Mouse (Mus musculus) brain, embryonic 14.5 days (tissue): Measurements from ENCODE around the gene Rft1. TPM values are rescaled to one million over a fixed set of nuclear protein-coding genes. Genes with fewer than 3 reads are reported as not detected.
A peak's percentile ranks its signal among the peaks of the same experiment; 100 is the strongest.

ENCODE experiments used
- DNase-seq: peaks from one replicate; pipeline ENCODE4 v3.0.0-alpha.2; 2011; ENCODE audit warnings: low read depth
- CTCF ChIP-seq: fragments of 200-500 bp; IDR thresholded peaks from 2 replicates; pipeline ENCODE4 v1.5.1; 2012; ENCODE audit warnings: inconsistent platforms, mild to moderate bottlenecking, moderate library complexity, borderline replicate concordance; ENCODE audit not compliant: insufficient read depth, insufficient read length; ENCODE audit errors: extremely low read depth
- POLR2A ChIP-seq: fragments of 200-500 bp; IDR thresholded peaks from 2 replicates; pipeline ENCODE4 v1.6.1; 2012; ENCODE audit warnings: mild to moderate bottlenecking, inconsistent platforms, borderline replicate concordance; ENCODE audit not compliant: poor library complexity, insufficient read depth, insufficient read length, severe bottlenecking; ENCODE audit errors: extremely low read depth
- polyA plus RNA-seq: library from polyadenylated mRNA; depleted of rRNA; stranded (reverse); fragments of >200 nt; gene quantifications from 2 replicates; pipeline ENCODE4 v1.2.3, GENCODE M21; 2012

The Rft1 gene
- polyA plus RNA-seq, 1 experiment = 10.7 TPM

DNA sequence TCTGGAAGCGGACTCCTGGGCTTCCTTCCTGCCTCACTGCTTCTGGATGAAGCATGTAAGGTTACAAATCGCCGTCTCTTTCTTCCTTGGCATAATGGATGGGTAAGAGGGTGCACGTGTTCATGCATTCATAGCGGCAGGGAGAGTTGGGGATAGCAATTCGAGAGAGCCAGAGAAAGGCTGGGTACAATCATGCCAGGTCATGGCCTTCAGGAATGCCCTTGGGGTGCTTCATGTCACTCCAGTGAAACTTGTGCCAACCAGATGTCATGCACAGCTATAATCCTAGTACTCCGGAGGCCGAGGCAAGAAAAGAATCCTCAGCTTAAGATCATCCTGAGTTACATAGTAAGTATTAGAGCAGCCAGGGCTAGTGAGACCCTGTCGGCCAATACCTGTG, 17.7 kb upstream of the Rft1 start:
- DNase-seq = no peak
- TF ChIP-seq CTCF (no peak), POLR2A (no peak)

DNA sequence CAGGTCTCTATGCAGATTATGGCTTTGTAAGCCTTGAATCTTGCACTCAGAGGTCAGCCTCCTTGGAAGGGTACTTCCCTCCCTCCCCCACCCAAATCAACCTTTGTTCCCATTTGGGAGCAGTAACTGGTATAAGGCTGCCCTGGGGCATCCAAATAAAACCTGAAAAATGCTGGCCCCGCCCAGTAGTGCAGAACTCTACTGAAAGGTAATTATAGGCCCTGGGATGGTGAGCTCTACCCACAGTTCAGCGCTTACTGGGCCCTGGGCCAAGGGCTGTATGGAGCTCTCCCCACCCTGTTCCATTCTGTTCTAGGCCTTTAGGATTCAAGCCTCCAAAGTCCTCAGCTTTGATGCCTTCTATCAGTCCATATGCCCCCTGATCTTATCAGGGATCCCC, 17.1 kb upstream of the Rft1 start:
- no peak for TF ChIP-seq POLR2A
- TF ChIP-seq CTCF = no peak
- peak; percentile 11 for DNase-seq

DNA sequence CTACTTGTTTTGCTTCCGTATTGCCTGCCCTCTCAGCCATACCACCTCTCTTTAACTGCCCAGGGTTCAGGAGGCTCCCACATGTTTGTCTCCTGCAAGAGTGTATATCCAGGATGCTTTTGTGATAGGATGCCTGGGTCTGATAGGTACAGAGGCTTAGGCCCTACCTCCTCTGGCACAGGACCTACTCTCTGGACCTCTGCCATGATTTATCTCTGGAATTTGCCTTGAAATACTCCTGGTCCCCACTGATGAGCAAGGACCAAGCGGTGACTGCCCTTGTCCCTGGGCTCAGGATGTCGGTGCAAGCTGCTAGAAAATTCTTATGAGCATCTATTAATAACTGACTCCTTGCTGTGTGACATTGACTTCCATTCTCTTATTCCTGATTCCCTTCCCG, 16.2 kb upstream of the Rft1 start:
- no peak for DNase-seq
- TF ChIP-seq POLR2A (no peak), CTCF (no peak)

DNA sequence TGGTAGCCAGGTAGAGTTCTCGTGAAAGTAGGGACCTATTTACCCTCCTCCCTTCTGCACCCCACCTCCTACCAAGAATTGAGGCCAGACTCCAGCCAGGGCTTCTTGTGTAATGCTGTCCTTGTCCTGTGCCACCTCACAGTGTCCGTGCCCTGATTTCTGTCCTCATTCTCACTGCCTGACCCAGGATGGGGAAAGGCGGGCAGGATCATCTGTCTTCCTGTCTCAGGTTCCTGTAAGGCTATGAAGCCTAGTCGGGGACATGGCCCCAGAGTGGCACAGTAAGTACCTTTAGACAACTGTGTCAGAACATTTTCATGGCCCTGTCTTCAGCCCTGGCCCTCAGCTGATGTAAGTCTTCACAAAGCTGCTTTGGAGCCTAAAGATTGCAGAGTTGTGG, 15.5 kb upstream of the Rft1 start:
- no peak for DNase-seq
- TF ChIP-seq CTCF (no peak), POLR2A (no peak)

DNA sequence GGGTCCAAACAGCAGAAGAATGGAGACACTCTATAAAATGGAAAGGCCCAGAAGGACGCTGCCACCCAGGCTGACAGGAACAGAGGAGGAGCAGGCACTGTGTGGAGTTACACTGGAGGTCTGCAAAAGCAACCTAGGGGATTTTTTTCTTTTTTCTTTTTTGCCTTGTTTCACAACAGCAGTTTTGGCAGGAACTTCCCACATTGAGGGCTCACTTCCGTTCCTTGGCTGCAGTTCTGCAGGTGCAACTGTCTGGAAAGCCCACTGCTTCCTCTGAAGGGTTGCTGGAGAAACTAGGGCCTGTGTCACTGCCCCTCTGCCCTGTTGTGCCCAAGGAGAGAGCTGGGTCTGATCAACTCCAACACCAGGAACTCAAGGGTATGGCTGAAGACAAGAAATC, 12.4 kb upstream of the Rft1 start:
- DNase-seq = no peak
- TF ChIP-seq POLR2A (no peak), CTCF (no peak)

DNA sequence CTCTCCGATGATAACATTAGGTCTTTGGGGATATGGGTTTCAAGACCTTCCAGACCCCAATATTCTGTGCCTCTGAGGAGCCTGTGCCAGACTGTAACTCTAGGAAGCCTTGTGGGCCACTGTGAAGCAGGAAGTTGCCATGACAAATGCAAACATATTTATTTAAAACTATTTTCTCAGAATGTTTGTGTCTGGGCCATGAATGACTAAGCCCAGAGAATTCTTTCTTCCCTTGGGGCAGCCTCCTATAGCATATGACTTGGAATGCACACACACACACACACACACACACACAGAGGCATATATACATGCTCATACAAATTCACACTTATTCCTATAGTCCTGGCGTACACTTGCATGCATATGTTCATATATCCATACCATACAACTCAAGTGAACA, 10.1 kb upstream of the Rft1 start:
- TF ChIP-seq CTCF (no peak), POLR2A (no peak)
- DNase-seq = no peak

DNA sequence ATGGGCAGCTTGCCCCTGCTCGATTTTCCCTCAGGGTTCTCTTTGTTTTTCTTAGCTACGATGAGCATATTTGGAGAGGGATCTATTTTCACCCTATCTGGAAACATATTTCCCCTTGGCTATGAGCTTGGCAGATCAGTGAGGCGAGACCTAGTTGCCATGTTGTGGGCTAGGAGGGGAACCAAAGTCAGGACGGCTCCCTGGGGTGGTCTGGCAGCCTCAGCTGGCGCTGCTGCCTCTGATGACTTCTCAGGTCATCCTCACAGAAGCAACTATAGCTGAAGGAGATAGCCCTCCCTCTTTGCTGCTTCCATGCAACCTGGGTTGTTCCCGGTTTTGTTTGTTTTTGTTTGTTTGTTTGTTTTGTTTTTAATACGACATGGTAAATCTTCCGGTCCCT, 9.1 kb upstream of the Rft1 start:
- no peak for TF ChIP-seq POLR2A
- TF ChIP-seq CTCF = no peak
- DNase-seq = no peak

DNA sequence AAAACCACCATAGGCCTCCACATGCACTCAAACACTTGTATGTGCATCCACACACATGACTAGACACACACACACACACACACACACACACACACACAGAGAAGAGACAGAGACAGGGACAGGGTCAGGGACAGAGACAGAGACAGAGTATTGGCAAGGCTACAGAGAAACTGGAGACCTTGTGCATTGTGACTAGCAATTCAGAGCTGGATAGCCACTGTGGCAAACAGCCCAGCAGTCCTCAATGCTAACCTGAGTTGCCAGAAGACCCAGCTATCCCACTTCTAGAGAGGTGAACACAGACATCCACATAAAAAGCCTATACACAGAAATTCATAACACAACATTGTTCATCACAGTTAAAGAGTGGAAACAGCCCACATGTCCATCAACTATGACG, 7.7 kb upstream of the Rft1 start:
- TF ChIP-seq CTCF (no peak), POLR2A (no peak)
- no peak for DNase-seq

DNA sequence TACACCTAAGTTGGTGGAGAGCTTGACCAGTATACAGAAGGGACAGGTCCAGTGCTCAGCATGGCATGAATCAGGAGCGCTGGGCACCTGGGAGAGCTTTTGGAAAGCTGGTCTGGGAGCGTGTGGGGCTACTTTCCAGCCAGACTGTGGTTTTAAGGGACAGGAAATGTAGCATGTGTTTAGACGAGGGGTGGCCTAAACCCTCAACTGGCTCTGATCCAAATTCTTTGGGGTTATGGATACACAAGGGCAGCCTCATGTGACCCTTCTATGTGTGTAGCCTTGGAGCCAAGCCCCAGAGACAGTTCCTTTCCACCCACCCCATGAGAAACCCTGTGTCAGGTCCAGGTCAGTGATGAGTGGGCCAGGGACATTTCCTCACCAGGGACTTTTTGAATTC, 5.7 kb upstream of the Rft1 start:
- TF ChIP-seq CTCF (no peak), POLR2A (no peak)
- peak; percentile 1 for DNase-seq

DNA sequence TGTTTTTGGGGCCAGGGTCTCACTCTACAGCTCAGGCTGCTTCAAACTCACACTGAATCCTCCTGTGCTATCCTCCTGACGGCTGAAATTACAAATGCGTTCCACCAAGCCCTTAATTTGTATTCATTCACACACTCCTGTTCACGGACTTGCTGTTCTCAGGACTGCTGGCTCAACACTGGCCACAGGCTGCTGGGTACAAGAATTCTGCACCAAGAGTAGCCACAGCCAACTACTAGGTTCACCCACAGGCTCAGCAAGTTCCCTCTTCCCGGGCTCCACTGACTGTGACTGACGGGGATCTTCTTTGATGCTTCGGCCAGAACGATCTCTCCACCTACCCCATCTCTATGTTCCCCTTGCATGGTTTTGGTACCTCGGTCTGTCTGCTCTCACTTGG, 4.4 kb upstream of the Rft1 start:
- DNase-seq = no peak
- no peak for TF ChIP-seq POLR2A
- TF ChIP-seq CTCF = no peak

DNA sequence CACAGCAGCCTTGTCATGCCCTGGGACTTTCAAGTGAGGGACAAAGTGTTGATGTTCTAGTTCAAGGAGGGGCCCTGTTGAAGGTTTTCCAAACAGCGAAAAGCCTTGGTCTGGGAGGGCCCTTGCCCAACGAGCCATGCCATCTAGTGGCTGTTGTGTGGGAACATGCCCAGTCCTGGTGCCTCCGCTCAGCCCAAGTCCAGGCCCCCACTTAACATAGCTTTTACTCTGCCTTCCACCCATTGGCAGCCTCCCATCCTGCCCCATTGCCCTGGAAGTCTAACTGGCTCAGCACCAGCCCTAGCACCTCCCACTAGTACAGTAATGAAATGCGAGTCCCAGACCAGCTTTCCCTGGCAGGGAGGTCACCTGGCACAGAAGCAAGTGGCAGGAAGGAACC, 3.2 kb upstream of the Rft1 start:
- DNase-seq = peak; percentile 72
- TF ChIP-seq POLR2A (no peak), CTCF (peak; percentile 42; the same call in 1 of the 2 replicates)

DNA sequence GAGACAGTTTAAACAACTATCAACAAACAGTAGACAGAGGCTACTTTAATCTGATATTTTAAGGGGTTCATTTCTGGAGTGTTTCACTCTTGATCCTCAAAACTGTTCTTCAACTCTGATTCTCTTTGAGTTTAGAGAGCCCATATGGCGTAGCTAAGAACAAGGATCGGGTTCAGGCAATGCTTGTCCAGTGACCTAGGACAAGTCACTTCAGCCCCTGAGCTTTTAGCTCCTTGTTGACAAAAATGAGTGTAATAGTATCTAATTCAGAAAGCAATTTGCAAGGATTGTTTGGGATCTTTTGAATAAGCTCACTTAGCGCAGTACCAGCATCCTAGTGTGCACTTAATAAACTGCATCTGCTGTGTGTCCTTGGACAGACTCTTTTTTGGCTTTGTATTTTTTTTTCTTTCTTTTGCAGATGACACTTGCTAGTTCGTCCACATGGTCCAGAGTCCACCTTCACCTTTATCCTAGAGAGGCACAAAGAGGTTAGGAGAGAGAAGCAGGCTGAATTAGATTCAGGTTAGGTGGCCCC, 600 bp downstream of the Rft1 start:
- TF ChIP-seq CTCF (no peak), POLR2A (no peak)
- DNase-seq = no peak

DNA sequence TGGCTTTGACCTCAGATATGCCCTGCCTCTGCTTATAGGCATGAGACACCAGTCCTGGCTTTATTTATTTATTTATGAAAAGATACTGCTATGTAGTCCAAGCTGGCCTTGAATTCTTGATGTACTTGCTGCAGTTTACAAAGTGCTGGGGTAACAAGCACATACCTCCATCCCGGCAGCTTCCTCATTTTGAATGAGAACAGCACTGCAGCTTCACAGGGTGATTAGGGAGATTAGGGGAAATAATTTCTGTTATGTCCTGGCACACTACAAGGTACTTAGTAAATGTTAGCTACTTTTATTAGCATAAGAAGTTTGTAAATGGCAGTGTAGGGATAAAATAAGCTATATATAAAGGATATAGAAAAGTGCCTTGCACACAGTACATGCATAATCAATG, 1.4 kb downstream of the Rft1 start:
- DNase-seq = no peak
- no peak for TF ChIP-seq CTCF
- no peak for TF ChIP-seq POLR2A

DNA sequence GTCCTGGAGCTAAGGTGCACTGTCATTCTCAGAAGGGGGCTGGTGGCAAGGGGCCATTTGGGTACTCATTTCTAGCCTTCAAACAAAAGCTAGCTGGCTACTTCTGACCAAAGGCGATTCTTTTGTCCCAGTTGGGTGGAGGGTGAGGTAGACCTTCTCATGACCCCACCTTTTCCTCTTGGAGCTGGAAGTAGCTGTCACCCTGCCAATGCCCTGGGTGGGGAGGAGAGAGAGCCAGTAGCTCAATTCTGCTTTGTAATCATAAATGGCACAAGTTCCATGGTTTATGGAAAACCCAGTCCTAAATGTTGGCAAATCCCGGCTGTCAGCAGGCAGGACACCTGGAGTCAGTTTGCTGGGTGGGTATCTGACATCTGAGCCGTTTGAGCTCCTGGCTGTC, 11.9 kb downstream of the Rft1 start:
- DNase-seq = no peak
- TF ChIP-seq POLR2A (no peak), CTCF (no peak)

DNA sequence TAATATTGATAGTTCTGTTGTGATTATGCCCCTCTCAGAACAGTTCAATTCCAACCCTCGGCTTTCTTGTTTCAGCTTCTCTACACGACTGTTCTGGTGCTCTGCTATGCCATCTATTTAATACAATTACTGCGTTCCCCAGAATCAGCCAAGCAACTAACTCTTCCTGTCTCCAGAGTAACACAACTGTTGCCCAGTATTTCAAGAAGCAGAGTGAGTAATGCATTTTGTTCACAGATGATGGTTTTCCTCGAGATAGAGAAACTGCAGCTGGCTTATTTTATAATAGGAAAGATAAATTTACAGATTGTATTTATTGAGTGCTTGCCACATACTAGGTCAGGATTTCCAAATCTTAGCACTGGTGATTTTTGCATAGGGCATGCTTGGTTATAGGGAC, 12.4 kb downstream of the Rft1 start:
- no peak for DNase-seq
- TF ChIP-seq CTCF (no peak), POLR2A (no peak)

DNA sequence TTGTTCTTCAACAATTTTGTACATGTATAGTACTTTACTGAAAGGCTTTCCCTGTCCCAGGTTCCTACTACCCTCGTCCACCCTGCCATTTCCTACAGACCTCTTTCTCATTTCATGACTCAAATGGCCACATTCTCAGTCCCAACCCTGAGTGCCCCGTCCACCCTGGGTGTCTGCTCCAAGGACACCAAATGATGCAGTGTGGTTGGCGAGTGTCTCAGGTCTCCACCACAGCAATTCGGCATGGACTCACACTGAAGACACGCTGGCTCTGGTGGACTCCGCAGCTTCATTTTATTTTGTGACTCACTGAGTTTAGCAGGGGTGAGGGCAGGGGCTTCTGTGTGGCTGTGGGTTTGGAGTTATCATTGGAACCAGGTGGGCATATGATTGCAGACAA, 16.0 kb downstream of the Rft1 start:
- no peak for DNase-seq
- TF ChIP-seq POLR2A = no peak
- TF ChIP-seq CTCF = no peak
